Mouse (Mus musculus) adrenal gland, adult 10 weeks (tissue): ENCODE measurements around the gene Olfr218. TPM values are rescaled to one million over a fixed set of nuclear protein-coding genes. Genes with fewer than 3 reads are reported as not detected.

Experiments
- polyA plus RNA-seq: library from polyadenylated mRNA; stranded (reverse); fragments of 350-450 nt; fragmentation: Illumina TruSeq; extraction: RNeasy Lipid Tissue Mini Kit (QIAGEN cat#74804); gene quantifications from one replicate; pipeline ENCODE4 v1.2.3, GENCODE M21; 2014; ENCODE audit warnings: low read depth, low replicate concordance

Olfr218 gene
- polyA plus RNA-seq = not detected

GRCm38 (mm10) chr1:173197508-173197907 lies at the start of gene Olfr218:
Olfr218 (plus strand) TSS chr1:173197808.

GRCm38 (mm10) chr1:173190540-173190939 lies 7.1 kb upstream of the Olfr218 start, which contains the start of gene Olfr1406:
Olfr1406 (minus strand) TSS chr1:173190640.

GRCm38 (mm10) chr1:173212092-173212491 lies 14.5 kb downstream of the Olfr218 start, which contains the start of gene Olfr1404:
Olfr1404 (plus strand) TSS chr1:173212392.

GRCm38 (mm10) chr1:173227081-173227480 lies 29.5 kb downstream of the Olfr218 start, which contains the start of gene Fcer1a:
Fcer1a (minus strand) TSS chr1:173227214.

Other genes starting within 250 kb of the Olfr218 start
- gene Olfr16, start 247.4 kb upstream of the Olfr218 start, polyA plus RNA-seq = not detected
- gene Olfr1408, start 60.4 kb upstream of the Olfr218 start, polyA plus RNA-seq = not detected
- gene Olfr1406, start 7.2 kb upstream of the Olfr218 start, polyA plus RNA-seq = not detected
- not detected for gene Olfr1404, start 14.6 kb downstream of the Olfr218 start, polyA plus RNA-seq
- 1.7 TPM for gene Fcer1a, start 29.4 kb downstream of the Olfr218 start, polyA plus RNA-seq
- not detected for gene Olfr418, start 68.2 kb downstream of the Olfr218 start, polyA plus RNA-seq
- not detected for gene Mptx2, start 80.0 kb downstream of the Olfr218 start, polyA plus RNA-seq
- gene Ackr1, start 135.9 kb downstream of the Olfr218 start, polyA plus RNA-seq = not detected
- 2.6 TPM for gene Aim2, start 153.1 kb downstream of the Olfr218 start, polyA plus RNA-seq
- 1.2 TPM for gene Cadm3, start 169.9 kb downstream of the Olfr218 start, polyA plus RNA-seq